In genomic region chr12:100726651-100727050, GRCm38 (mm10) we compare ENCODE assay signal across 8 mouse cellular contexts. TPM values are rescaled to one million over a fixed set of nuclear protein-coding genes. Genes with fewer than 3 reads are reported as not detected.
DNase-seq lines count a peak whose midpoint lies in the region; ATAC-seq and TF ChIP-seq lines count a peak whose summit lies in the region.

Rps6ka5 (minus strand) TSS chr12:100726983.

- DNase-seq in hindbrain, embryonic 10.5 days (ENCODE audit: low spot score) = no peak
- DNase-seq in hindbrain, embryonic 14.5 days (ENCODE audit: low spot score) = no peak
- no peak for DNase-seq in liver, postnatal 0 days
- DNase-seq in right cerebral cortex, postnatal 25 days = no peak
- DNase-seq in MN1 (ENCODE audit: low spot score) = no peak
- DNase-seq in lung, postnatal 4 days = no peak

- H3K9me3 ChIP-seq in hindbrain, embryonic 13.5 days = no peaks in the 10 kb centered on the region
- H3K9me3 ChIP-seq in hindbrain, embryonic 10.5 days = no peaks in the 10 kb centered on the region
- H3K9me3 ChIP-seq in erythroblast, embryonic 14.5 days (ENCODE audit: control insufficient read depth, low read length) = no peaks in the 10 kb centered on the region
- no peaks in the 10 kb centered on the region for H3K9me3 ChIP-seq in hindbrain, embryonic 14.5 days (ENCODE audit: control insufficient read depth, low read length)
- no peaks in the 10 kb centered on the region for H3K9me3 ChIP-seq in liver, postnatal 0 days (ENCODE audit: low read length)

- peak within 1 kb of the TSS; percentile 55 for H3K4me2 ChIP-seq in hindbrain, embryonic 13.5 days
- H3K4me2 ChIP-seq in hindbrain, embryonic 14.5 days (replicated peaks) = peak within 1 kb of the TSS; percentile 60
- H3K4me2 ChIP-seq in liver, postnatal 0 days (ENCODE audit: low read depth, low read length) = 0 out of 2 replicates have a peak within 1 kb of the TSS, but pooled peaks have one; percentile 98

- peaks cover 4% of the 10 kb centered on the region; the same call in 1 of the 2 replicates for H3K27me3 ChIP-seq in hindbrain, embryonic 13.5 days
- H3K27me3 ChIP-seq in hindbrain, embryonic 10.5 days (ENCODE audit: insufficient read depth, poor library complexity, severe bottlenecking) = no peaks in the 10 kb centered on the region
- H3K27me3 ChIP-seq in erythroblast, embryonic 14.5 days (ENCODE audit: control insufficient read depth) = no peaks in the 10 kb centered on the region; the same call in 1 of the 2 replicates
- no peaks in the 10 kb centered on the region for H3K27me3 ChIP-seq in hindbrain, embryonic 14.5 days (ENCODE audit: control insufficient read depth, insufficient read depth, low read length)
- H3K27me3 ChIP-seq in liver, postnatal 0 days (ENCODE audit: insufficient read depth, low read length) = no peaks in the 10 kb centered on the region

- peaks cover 17% of the 10 kb centered on the region for H3K4me1 ChIP-seq in hindbrain, embryonic 13.5 days (replicated peaks)
- peaks cover 18% of the 10 kb centered on the region for H3K4me1 ChIP-seq in hindbrain, embryonic 10.5 days (replicated peaks)
- peaks cover 41% of the 10 kb centered on the region for H3K4me1 ChIP-seq in erythroblast, embryonic 14.5 days (ENCODE audit: control insufficient read depth)
- H3K4me1 ChIP-seq in hindbrain, embryonic 14.5 days (replicated peaks; ENCODE audit: control insufficient read depth, insufficient read depth, low read length) = peaks cover 16% of the 10 kb centered on the region
- H3K4me1 ChIP-seq in liver, postnatal 0 days (ENCODE audit: insufficient read depth) = peaks cover 14% of the 10 kb centered on the region

- 93% methylated on average over 4 of the region's 4 CpGs for WGBS in hindbrain, embryonic 13.5 days
- 89% methylated on average over 4 of the region's 4 CpGs for WGBS in hindbrain, embryonic 10.5 days
- 96% methylated on average over 4 of the region's 4 CpGs for WGBS in hindbrain, embryonic 14.5 days
- WGBS in liver, postnatal 0 days (ENCODE audit: insufficient replicate concordance) = 87% methylated on average over 4 of the region's 4 CpGs

- TF ChIP-seq CTCF in liver, postnatal 0 days (IDR thresholded peaks at IDR 0.05; ENCODE audit: low read depth) = no peak

- no peak within 1 kb of the TSS for H3K9ac ChIP-seq in hindbrain, embryonic 13.5 days
- peak within 1 kb of the TSS; percentile 36; the same call in 1 of the 2 replicates for H3K9ac ChIP-seq in hindbrain, embryonic 14.5 days
- no peak within 1 kb of the TSS for H3K9ac ChIP-seq in liver, postnatal 0 days (replicated peaks)

- H3K27ac ChIP-seq in hindbrain, embryonic 13.5 days = no peak within 1 kb of the TSS
- no peak within 1 kb of the TSS for H3K27ac ChIP-seq in hindbrain, embryonic 10.5 days
- H3K27ac ChIP-seq in hindbrain, embryonic 14.5 days = no peak within 1 kb of the TSS
- no peak within 1 kb of the TSS for H3K27ac ChIP-seq in liver, postnatal 0 days (ENCODE audit: low read depth)

- H3K4me3 ChIP-seq in hindbrain, embryonic 13.5 days = peak within 1 kb of the TSS; percentile 77; the same call in 1 of the 2 replicates
- H3K4me3 ChIP-seq in hindbrain, embryonic 10.5 days = no peak within 1 kb of the TSS; the same call in 1 of the 2 replicates
- peak within 1 kb of the TSS; percentile 83 for H3K4me3 ChIP-seq in erythroblast, embryonic 14.5 days (replicated peaks)
- H3K4me3 ChIP-seq in hindbrain, embryonic 14.5 days (replicated peaks; ENCODE audit: low read length) = peak within 1 kb of the TSS; percentile 30; the same call in 1 of the 2 replicates
- H3K4me3 ChIP-seq in liver, postnatal 0 days (ENCODE audit: low read depth, low read length) = no peak within 1 kb of the TSS

- H3K36me3 ChIP-seq in hindbrain, embryonic 13.5 days = no peaks in the 10 kb centered on the region
- H3K36me3 ChIP-seq in hindbrain, embryonic 10.5 days = no peaks in the 10 kb centered on the region
- no peaks in the 10 kb centered on the region for H3K36me3 ChIP-seq in erythroblast, embryonic 14.5 days (ENCODE audit: control insufficient read depth)
- no peaks in the 10 kb centered on the region for H3K36me3 ChIP-seq in hindbrain, embryonic 14.5 days (replicated peaks; ENCODE audit: control insufficient read depth, insufficient read depth)
- no peaks in the 10 kb centered on the region for H3K36me3 ChIP-seq in liver, postnatal 0 days (replicated peaks; ENCODE audit: insufficient read depth, low read length)

- TF ChIP-seq EP300 in liver, postnatal 0 days (IDR thresholded peaks at IDR 0.05; ENCODE audit: low read depth) = no peak

- no peak for ATAC-seq in hindbrain, embryonic 13.5 days (ENCODE audit: low FRiP score)
- no peak for ATAC-seq in hindbrain, embryonic 14.5 days (ENCODE audit: low FRiP score)
- ATAC-seq in liver, postnatal 0 days = no peak

RNA-seq across cellular contexts. Expression of gene Rps6ka5, which starts in this region (rescaled TPM):
- polyA plus RNA-seq in hindbrain, embryonic 13.5 days (2015; fragmentation: Nextera tagmentation; extraction: Ambion mirVana) = 5.3 and 7.1 TPM in 2 replicates
- polyA plus RNA-seq in hindbrain, embryonic 10.5 days (2016; fragmentation: Nextera tagmentation; extraction: Ambion mirVana) = 2.6 and 2.8 TPM in 2 replicates
- 0.10 and 0.15 TPM in 2 replicates for polyA plus RNA-seq in erythroblast, embryonic 14.5 days (2012)
- polyA plus RNA-seq in hindbrain, embryonic 14.5 days (2014; fragmentation: Nextera tagmentation; extraction: Ambion mirVana) = 6.3 and 7.2 TPM in 2 replicates
- 1.3 and 1.6 TPM in 2 replicates for polyA plus RNA-seq in liver, postnatal 0 days (2015; fragmentation: Nextera tagmentation; extraction: Ambion mirVana)

Comparison
In these comparisons a context has a peak if more than half of its experiments do, and no peak if none do; other contexts are left out.
1. H3K4me3 ChIP-seq: peak in hindbrain, embryonic 13.5 days (single experiment), erythroblast, embryonic 14.5 days (single experiment) and hindbrain, embryonic 14.5 days (single experiment); none in hindbrain, embryonic 10.5 days (single experiment) and liver, postnatal 0 days (single experiment).
2. Peak in every context shown above with its lines, with median percentiles within 50 percentile points of each other: H3K4me2 ChIP-seq.